Mouse (Mus musculus) limb, embryonic 13.5 days (tissue): ENCODE measurements around the gene Abhd6. TPM values are rescaled to one million over a fixed set of nuclear protein-coding genes. Genes with fewer than 3 reads are reported as not detected.

Experiments
- ATAC-seq: fragments of 200-750 bp; cut with Nextera tagmentation; 2 replicates; pipeline ENCODE4 v1.8.0; 2017; ENCODE audit warnings: low read depth, moderate number of reproducible peaks, moderate TSS enrichment; ENCODE audit not compliant: low FRiP score
- H3K27ac ChIP-seq: fragments of 300-500 bp; sonication (generic); 2 replicates; pipeline ENCODE4 v1.5.1; 2015; ENCODE audit warnings: inconsistent platforms, mild to moderate bottlenecking, moderate library complexity
- H3K27me3 ChIP-seq: fragments of 300-500 bp; sonication (generic); 2 replicates; pipeline ENCODE4 v1.6.1; 2015; ENCODE audit warnings: mild to moderate bottlenecking, inconsistent platforms
- H3K36me3 ChIP-seq: fragments of 300-500 bp; sonication (generic); 2 replicates; pipeline ENCODE4 v1.6.1; 2015; ENCODE audit warnings: inconsistent platforms, mild to moderate bottlenecking, moderate library complexity
- H3K4me1 ChIP-seq: fragments of 300-500 bp; sonication (generic); 2 replicates; pipeline ENCODE4 v1.6.1; 2015; ENCODE audit warnings: inconsistent platforms
- H3K4me2 ChIP-seq: fragments of 300-500 bp; sonication (generic); replicated peaks from 2 replicates; pipeline ENCODE4 v1.6.1; 2015; ENCODE audit warnings: inconsistent platforms, mild to moderate bottlenecking, moderate library complexity
- H3K4me3 ChIP-seq: fragments of 300-500 bp; sonication (generic); 2 replicates; pipeline ENCODE4 v1.5.1; 2015; ENCODE audit warnings: moderate library complexity, mild to moderate bottlenecking, inconsistent platforms
- H3K9ac ChIP-seq: fragments of 300-500 bp; sonication (generic); 2 replicates; pipeline ENCODE4 v1.6.1; 2015; ENCODE audit warnings: mild to moderate bottlenecking, inconsistent platforms
- H3K9me3 ChIP-seq: fragments of 300-500 bp; sonication (generic); 2 replicates; pipeline ENCODE4 v1.6.1; 2016; ENCODE audit warnings: inconsistent platforms
- WGBS: fragments of 180-500 bp; shearing (Covaris S2); methylation state at CpG from one replicate; pipeline ENCODE4 v1.1.7; 2015; 5-methylcytosine and 5-hydroxymethylcytosine counted together
- polyA plus RNA-seq: library from polyadenylated mRNA; unstranded; fragments of >200 nt; fragmentation: Nextera tagmentation; extraction: Ambion mirVana; gene quantifications from 2 replicates; pipeline ENCODE4 v1.2.1, GENCODE M21; 2015

Abhd6 gene
- polyA plus RNA-seq = 19.8 and 23.1 TPM in 2 replicates

DNA sequence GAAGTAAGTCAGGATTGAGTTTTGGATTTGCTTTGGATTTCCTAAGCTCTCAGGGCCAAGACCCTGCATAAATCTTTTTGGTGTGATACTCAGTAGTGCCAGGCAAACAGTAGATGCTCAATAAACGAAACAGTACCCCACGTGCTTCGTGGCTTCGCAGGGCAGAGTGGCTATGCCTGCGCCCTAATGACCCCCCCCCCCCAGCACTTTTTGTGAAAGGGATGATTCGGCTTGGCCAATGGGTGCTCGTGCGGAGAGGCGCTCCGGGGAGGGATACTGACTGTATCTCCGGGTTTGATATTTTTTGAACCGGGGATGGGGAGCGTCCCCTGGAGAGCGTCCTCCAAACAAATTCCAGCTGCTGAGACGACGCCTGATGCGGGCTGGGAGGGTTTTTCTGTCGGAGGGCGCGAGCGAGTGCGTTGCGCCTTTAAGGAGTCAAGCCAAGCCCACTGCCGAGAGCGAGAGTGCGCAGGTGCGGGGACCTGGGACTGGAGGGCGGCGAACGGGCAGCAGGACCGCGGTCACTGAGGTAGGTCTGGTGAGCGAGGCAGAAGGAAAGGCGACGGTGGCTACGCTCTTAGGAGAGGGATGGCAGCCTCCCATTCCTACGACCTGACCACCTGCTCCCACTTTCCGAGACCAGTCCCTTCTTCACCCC, at the start of gene Abhd6:
Abhd6 (plus strand) TSS at position 471 of the 661 bp plus-strand sequence.
- Histone ChIP-seq H3K9ac (peak within 1 kb of the TSS; percentile 67), H3K4me1 (peaks cover 26% of the 10 kb centered on the region), H3K9me3 (no peaks in the 10 kb centered on the region), H3K27me3 (peaks cover 70% of the 10 kb centered on the region), H3K4me2 (peak within 1 kb of the TSS; percentile 83), H3K27ac (no peak within 1 kb of the TSS; the same call in 1 of the 2 replicates), H3K36me3 (no peaks in the 10 kb centered on the region), H3K4me3 (peak within 1 kb of the TSS; percentile 57)
- ATAC-seq = peak; percentile 82
- WGBS = 2% methylated on average over 38 of the region's 38 CpGs

DNA sequence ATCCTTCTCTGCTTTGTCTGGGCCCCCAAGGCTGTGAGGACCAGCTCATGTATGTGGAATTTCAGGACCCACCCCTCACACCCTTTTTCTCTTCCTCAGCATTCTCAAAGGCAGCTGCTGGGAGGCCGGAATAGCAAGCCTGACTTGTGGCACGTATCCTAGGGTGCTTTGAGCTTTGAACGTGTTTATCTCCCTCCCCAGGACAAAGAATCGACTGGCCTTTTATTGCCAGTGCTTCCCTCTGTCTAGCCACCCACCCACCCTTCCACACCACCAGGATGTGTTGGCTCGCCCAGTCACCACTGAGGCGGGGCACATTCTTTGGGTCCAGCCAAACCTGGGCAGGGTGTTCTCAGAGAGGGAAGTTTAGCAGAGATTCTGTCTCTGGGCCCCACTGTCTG, 48.6 kb upstream of the Abhd6 start:
- ATAC-seq = peak; percentile 21; the same call in 1 of the 2 replicates
- peaks cover 32% of the 10 kb centered on the region for H3K4me1 ChIP-seq
- H3K27ac ChIP-seq = peak overlapping the region; percentile 61; the same call in 1 of the 2 replicates
- H3K27me3 ChIP-seq = no peaks in the 10 kb centered on the region
- no peak overlapping the region for H3K9ac ChIP-seq
- peaks cover 32% of the 10 kb centered on the region for H3K36me3 ChIP-seq
- H3K4me2 ChIP-seq = no peak overlapping the region
- no peak overlapping the region for H3K4me3 ChIP-seq
- no peaks in the 10 kb centered on the region for H3K9me3 ChIP-seq
- WGBS = 36% methylated on average over 6 of the region's 6 CpGs

DNA sequence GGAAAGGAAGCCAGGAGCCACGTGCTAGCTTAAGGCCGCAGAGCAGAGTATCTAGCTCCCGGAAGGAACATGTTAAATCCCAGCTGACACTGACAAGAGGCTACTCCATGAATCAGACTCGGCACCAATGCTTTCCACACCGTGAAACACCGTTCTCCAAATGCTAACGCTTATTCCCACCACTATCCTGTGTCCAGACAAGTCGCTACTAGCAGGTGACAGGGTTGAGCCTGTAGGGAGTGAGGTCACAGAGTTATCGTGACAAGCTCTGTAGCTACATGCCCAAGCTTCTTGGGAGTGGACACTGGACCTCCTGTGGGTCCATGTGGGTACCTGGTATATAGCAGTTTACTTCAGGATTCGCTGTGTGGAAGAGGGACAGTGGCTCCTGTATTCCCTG, 46.3 kb upstream of the Abhd6 start:
- no peaks in the 10 kb centered on the region for H3K27me3 ChIP-seq
- H3K27ac ChIP-seq = no peak overlapping the region
- H3K9ac ChIP-seq = no peak overlapping the region
- H3K9me3 ChIP-seq = no peaks in the 10 kb centered on the region
- 73% methylated on average over 10 of the region's 10 CpGs for WGBS
- H3K4me2 ChIP-seq = no peak overlapping the region
- peaks cover 9% of the 10 kb centered on the region for H3K36me3 ChIP-seq
- peaks cover 41% of the 10 kb centered on the region for H3K4me1 ChIP-seq
- no peak for ATAC-seq
- H3K4me3 ChIP-seq = no peak overlapping the region

DNA sequence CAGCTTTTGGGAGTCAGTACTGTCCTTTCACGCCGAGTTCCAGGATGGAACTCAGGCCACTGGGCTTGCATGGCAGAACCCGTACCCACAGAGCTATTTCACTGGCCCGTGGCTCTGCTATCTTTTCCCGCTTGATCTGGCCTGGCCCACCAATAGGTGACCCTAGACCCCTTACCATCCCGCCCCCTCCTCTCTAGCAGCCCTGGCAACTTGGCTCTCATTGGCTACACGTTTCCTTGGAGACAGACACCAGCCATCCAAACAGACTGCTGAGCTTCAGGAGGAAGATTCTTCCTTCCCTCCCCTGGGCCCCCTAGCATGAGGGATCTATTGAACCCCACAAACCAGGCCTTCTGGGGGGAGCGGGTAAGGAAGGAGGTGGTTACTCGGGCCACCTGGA, 45.7 kb upstream of the Abhd6 start, which contains the start of gene Gm45521:
Gm45521 (plus strand) TSS at position 240 of the 400 bp plus-strand sequence.
- 54% methylated on average over 9 of the region's 9 CpGs for WGBS
- H3K27ac ChIP-seq = no peak within 1 kb of the TSS
- no peak for ATAC-seq
- no peak within 1 kb of the TSS for H3K4me2 ChIP-seq
- peaks cover 41% of the 10 kb centered on the region for H3K4me1 ChIP-seq
- no peak within 1 kb of the TSS for H3K4me3 ChIP-seq
- no peaks in the 10 kb centered on the region for H3K27me3 ChIP-seq
- no peaks in the 10 kb centered on the region for H3K9me3 ChIP-seq
- no peak within 1 kb of the TSS for H3K9ac ChIP-seq
- H3K36me3 ChIP-seq = peaks cover 3% of the 10 kb centered on the region; the same call in 1 of the 2 replicates

DNA sequence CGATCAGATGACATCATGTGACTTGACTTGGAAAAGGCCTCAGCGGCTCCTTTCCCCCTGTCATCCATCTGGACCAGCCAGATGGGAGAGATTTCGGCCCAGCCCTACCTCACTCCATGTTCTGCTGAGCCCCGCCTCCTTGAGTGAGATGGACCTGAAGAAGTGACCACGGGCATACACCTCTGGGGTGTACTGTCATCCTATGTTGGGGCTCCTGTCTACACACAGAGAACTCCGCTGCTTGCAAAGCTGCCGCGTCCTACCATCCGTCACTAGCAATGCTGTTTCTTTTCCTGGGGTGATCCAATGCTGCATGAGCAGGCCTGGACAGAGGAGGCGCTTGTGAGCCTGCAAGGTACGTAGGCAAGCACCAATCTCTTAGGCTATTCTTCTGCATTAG, 42.1 kb upstream of the Abhd6 start:
- H3K36me3 ChIP-seq = no peaks in the 10 kb centered on the region
- H3K4me2 ChIP-seq = no peak overlapping the region
- 60% methylated on average over 11 of the region's 11 CpGs for whole genome bisulfite sequencing
- peaks cover 14% of the 10 kb centered on the region; the same call in 1 of the 2 replicates for H3K4me1 ChIP-seq
- no peak overlapping the region for H3K27ac ChIP-seq
- H3K27me3 ChIP-seq = no peaks in the 10 kb centered on the region
- peak; percentile 26; the same call in 1 of the 2 replicates for ATAC-seq
- no peak overlapping the region for H3K4me3 ChIP-seq
- H3K9ac ChIP-seq = no peak overlapping the region
- no peaks in the 10 kb centered on the region for H3K9me3 ChIP-seq

DNA sequence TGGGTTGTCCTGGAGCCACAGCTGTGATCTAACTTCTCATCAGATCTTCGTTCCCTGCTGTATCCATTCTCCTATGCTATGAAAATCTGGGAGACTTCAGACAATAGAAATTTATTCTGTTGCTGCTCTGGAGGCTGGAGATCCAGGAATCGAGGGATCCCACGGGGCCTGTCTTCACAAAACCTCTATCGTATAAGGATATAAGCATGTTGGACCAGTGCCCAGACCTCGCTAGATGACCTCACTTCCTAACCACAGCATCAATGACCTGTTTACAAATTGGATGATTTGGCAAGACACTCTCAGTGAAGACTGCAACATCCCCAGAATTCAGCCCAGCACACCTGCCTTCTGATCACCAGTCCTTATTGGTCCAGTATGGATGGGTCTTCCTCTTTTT, 41.0 kb upstream of the Abhd6 start:
- H3K27me3 ChIP-seq = no peaks in the 10 kb centered on the region
- no peak overlapping the region for H3K4me2 ChIP-seq
- H3K4me3 ChIP-seq = no peak overlapping the region
- no peaks in the 10 kb centered on the region for H3K9me3 ChIP-seq
- no peak overlapping the region for H3K27ac ChIP-seq
- ATAC-seq = no peak
- H3K9ac ChIP-seq = no peak overlapping the region
- H3K4me1 ChIP-seq = peaks cover 14% of the 10 kb centered on the region; the same call in 1 of the 2 replicates
- H3K36me3 ChIP-seq = no peaks in the 10 kb centered on the region
- WGBS = 72% methylated on average over 5 of the region's 5 CpGs

DNA sequence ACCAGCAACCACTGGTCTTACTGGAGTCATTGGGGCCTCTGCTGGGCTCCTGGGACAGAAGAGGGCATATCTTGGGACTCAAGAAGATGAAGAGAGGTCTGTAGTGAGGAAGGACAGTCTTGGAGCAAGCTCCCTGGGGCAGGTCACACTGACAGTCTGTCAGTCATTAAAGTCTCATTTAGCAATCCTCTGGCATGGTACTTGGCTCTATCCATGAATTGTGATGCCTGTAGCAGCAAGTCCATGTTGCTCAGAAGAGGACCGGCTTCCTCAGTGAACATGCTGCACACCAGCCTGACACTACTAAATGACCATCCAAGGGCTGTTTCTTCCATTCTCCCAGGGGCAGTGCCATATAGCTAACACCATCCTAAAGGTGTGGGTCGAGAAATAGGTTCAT, 40.1 kb upstream of the Abhd6 start:
- no peak overlapping the region for H3K27ac ChIP-seq
- H3K36me3 ChIP-seq = no peaks in the 10 kb centered on the region
- H3K4me2 ChIP-seq = no peak overlapping the region
- no peaks in the 10 kb centered on the region for H3K9me3 ChIP-seq
- ATAC-seq = no peak
- no peak overlapping the region for H3K9ac ChIP-seq
- H3K4me1 ChIP-seq = peaks cover 9% of the 10 kb centered on the region; the same call in 1 of the 2 replicates
- no peaks in the 10 kb centered on the region for H3K27me3 ChIP-seq
- 84% methylated on average over 2 of the region's 2 CpGs for WGBS
- H3K4me3 ChIP-seq = no peak overlapping the region

DNA sequence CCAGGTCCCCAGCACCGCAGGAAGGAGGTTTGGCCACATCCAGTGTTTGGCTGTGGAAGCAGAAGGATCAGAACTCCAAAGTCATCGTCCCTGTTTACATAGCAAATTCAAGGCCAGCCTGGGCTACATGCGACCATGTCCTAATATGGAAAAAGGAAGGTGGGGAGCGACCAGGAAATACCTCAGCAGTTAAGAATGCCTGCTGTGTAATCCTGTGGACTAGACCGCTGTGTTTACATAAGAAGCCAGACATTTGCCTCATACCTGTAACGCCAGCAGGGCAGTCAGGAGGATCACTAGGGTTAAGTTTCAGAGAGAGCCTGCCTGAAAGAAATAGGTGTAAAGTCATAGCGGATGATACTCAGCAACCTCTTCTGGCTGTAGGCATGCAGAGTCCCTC, 39.5 kb upstream of the Abhd6 start:
- Histone ChIP-seq H3K9ac (no peak overlapping the region), H3K27me3 (no peaks in the 10 kb centered on the region), H3K4me3 (no peak overlapping the region), H3K4me2 (no peak overlapping the region), H3K36me3 (no peaks in the 10 kb centered on the region), H3K9me3 (no peaks in the 10 kb centered on the region), H3K4me1 (peaks cover 9% of the 10 kb centered on the region; the same call in 1 of the 2 replicates), H3K27ac (no peak overlapping the region)
- ATAC-seq = no peak
- WGBS = 58% methylated on average over 7 of the region's 7 CpGs

DNA sequence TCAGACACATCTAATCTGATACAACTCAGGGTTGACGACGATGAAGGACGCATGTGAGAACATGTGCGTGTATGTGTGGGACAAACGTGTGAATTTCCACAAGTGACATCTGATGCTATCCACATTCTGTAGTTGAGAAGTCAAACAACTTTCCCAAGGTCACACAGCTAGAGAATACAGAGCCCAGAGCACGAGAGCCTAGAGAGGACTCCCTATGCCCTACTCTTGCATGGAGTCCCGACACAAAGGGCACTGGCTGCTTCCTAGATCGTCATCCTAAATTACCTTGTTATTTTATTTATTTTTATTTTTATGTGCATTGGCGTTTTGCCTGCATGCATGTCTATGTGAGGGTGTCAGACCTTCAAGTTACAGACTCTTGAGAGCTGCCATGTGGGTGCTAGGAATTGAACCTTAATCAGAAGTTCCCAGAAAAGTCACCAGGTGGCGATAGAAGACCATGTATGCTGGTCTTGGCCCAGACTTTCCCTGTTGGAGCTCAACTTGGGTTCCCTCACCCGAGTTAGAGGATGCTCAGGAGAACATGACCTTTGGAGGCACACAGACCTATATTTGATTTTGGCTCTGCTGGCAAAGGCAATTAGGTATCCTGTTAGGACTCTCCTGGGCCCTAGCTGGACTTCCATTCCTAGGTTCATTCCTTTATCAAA, 38.3 kb upstream of the Abhd6 start:
- H3K36me3 ChIP-seq = no peaks in the 10 kb centered on the region
- H3K4me1 ChIP-seq = peaks cover 8% of the 10 kb centered on the region; the same call in 1 of the 2 replicates
- H3K27ac ChIP-seq = no peak overlapping the region
- no peak overlapping the region for H3K4me3 ChIP-seq
- H3K27me3 ChIP-seq = no peaks in the 10 kb centered on the region
- no peak overlapping the region for H3K4me2 ChIP-seq
- H3K9ac ChIP-seq = no peak overlapping the region
- H3K9me3 ChIP-seq = no peaks in the 10 kb centered on the region
- 53% methylated on average over 11 of the region's 11 CpGs for WGBS
- ATAC-seq = 0 out of 2 replicates have a peak, but pooled peaks have one; percentile 42

DNA sequence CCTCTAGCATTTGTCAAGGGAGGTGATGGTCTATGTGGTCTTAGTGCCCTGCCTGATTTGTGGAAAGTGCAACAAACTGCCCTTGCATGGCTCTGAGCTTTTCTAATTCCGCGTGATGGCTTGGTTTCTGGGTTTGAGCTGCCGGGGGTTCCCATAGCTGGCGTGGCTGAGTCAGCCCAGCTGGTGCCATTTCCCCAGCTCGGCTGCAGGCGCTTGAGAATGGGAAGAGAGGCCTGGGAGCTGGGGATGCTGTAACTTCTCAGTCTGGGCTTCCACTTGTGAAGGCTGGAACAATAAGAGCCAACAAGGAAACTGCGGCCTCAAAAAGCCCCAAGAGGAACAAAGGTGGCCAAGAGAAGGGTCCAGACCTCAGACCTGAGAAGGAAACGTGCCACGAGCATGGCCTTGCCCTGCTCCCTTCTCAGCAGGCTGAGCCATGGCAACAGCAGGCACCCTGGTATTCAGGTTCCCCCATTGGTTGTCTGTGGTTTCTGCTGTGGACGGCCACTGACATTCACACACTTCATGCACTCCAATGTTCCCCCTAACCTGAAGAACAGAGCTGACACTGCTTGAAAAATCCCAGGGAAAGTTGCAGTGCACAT, 30.7 kb upstream of the Abhd6 start:
- H3K27ac ChIP-seq = no peak overlapping the region
- no peak overlapping the region for H3K4me3 ChIP-seq
- H3K9me3 ChIP-seq = no peaks in the 10 kb centered on the region
- no peaks in the 10 kb centered on the region for H3K27me3 ChIP-seq
- ATAC-seq = no peak
- H3K4me2 ChIP-seq = no peak overlapping the region
- 67% methylated on average over 10 of the region's 10 CpGs for WGBS
- H3K36me3 ChIP-seq = no peaks in the 10 kb centered on the region
- H3K9ac ChIP-seq = no peak overlapping the region
- no peaks in the 10 kb centered on the region for H3K4me1 ChIP-seq

DNA sequence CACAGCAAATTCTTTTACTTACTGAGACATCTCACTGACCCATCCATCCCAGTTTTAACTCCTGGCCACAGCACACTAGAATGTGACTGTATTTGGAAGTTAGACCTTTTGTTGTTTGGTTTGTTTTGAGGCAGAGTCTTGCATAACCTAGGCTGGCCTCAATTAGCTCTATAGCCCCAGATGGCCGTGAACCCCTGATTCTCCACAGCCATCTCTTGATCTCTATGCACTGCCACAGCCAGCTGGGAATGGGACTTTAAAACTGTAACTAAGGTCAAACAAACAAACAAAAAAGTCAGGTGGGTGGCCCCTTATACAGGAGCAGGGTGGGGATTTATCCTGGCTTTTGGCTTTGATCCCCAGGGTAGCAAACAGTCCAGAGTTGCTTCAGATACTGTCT, 28.1 kb upstream of the Abhd6 start:
- H3K36me3 ChIP-seq = no peaks in the 10 kb centered on the region
- no peaks in the 10 kb centered on the region for H3K9me3 ChIP-seq
- H3K27ac ChIP-seq = no peak overlapping the region
- ATAC-seq = no peak
- 78% methylated on average over 1 of the region's 1 CpGs for WGBS
- no peak overlapping the region for H3K9ac ChIP-seq
- no peaks in the 10 kb centered on the region for H3K27me3 ChIP-seq
- H3K4me2 ChIP-seq = no peak overlapping the region
- no peak overlapping the region for H3K4me3 ChIP-seq
- no peaks in the 10 kb centered on the region for H3K4me1 ChIP-seq

DNA sequence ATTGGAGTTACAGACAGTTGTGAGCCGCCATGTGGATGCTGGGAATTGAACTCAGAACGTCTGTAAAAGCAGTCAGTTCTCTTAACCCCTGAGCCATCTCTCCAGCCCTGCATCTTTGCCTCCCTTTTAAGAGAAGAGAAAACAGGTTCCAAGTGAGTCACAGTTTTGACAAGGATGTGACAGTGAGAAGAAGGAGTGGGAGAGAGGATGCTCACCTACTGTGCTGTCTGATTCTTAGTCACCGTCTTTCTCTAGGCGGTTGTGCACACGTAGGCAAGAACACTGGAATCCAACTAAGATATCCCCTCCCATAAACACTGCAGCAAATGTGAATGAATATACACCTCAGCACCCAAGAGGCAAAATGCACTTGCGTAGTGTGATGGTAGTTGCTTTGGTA, 27.5 kb upstream of the Abhd6 start:
- no peaks in the 10 kb centered on the region for H3K27me3 ChIP-seq
- H3K36me3 ChIP-seq = no peaks in the 10 kb centered on the region
- H3K4me2 ChIP-seq = no peak overlapping the region
- no peaks in the 10 kb centered on the region for H3K9me3 ChIP-seq
- no peak overlapping the region for H3K4me3 ChIP-seq
- H3K27ac ChIP-seq = no peak overlapping the region
- WGBS = 80% methylated on average over 6 of the region's 6 CpGs
- no peak for ATAC-seq
- no peaks in the 10 kb centered on the region for H3K4me1 ChIP-seq
- H3K9ac ChIP-seq = no peak overlapping the region
